Comparison of ENCODE assay signal across 12 mouse cellular contexts in the genomic region with DNA sequence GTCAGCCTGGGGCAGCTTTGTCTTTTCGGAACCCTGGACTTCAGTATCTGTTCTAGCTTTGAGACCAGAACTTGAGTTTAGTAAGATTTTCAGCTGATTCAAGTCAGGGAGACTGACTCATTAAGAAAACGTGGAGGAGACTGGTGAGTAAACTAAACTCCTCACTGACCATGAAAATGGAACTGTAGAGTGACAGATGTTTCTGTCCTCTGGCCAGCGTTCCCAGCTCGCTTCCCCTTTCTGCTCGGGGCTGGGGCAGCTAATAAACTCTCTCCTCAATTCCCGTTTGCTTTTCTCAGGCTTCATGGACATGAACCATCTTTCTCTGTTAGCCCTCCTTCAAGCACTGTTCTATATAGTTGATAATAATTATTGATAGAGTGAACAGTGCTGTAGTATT. TPM values are rescaled to one million over a fixed set of nuclear protein-coding genes. Genes with fewer than 3 reads are reported as not detected.
DNase-seq lines count a peak whose midpoint lies in the region; ATAC-seq lines count a peak whose summit lies in the region.
"Had no signal": no experiment of that assay in that cellular context is flagged by ENCODE, and none has a peak within 500 bp of the region (broad histone marks: within the 10 kb centered on the region; RNA-seq: fewer than 3 reads in every experiment).

No protein-coding gene starts in this region.

- H3K9ac ChIP-seq in heart, embryonic 12.5 days = no peak overlapping the region
- H3K9ac ChIP-seq in liver, embryonic 16.5 days (ENCODE audit: low read depth, low read length) = no peak overlapping the region
- H3K9ac ChIP-seq in midbrain, embryonic 14.5 days (replicated peaks; ENCODE audit: low read length) = no peak overlapping the region
- H3K9ac ChIP-seq: forebrain, embryonic 15.5 days; hindbrain, embryonic 12.5 days had no signal

- no peak overlapping the region for H3K4me2 ChIP-seq in heart, embryonic 12.5 days
- H3K4me2 ChIP-seq in liver, embryonic 16.5 days (ENCODE audit: low read depth, low read length) = peak overlapping the region; percentile 1; the same call in 1 of the 2 replicates
- no peak overlapping the region for H3K4me2 ChIP-seq in midbrain, embryonic 14.5 days (ENCODE audit: low read length)
- H3K4me2 ChIP-seq: forebrain, embryonic 15.5 days; hindbrain, embryonic 12.5 days had no signal

- H3K4me1 ChIP-seq in heart, embryonic 12.5 days (replicated peaks) = peaks cover 31% of the 10 kb centered on the region
- H3K4me1 ChIP-seq in liver, embryonic 16.5 days (ENCODE audit: control insufficient read depth, low read depth, low read length) = peaks cover 58% of the 10 kb centered on the region
- peaks cover 17% of the 10 kb centered on the region for H3K4me1 ChIP-seq in midbrain, embryonic 14.5 days (ENCODE audit: control insufficient read depth, insufficient read depth, low read length)

- H3K36me3 ChIP-seq in heart, embryonic 12.5 days = peaks cover 2% of the 10 kb centered on the region; the same call in 1 of the 2 replicates
- no peaks in the 10 kb centered on the region for H3K36me3 ChIP-seq in liver, embryonic 16.5 days (ENCODE audit: control insufficient read depth, insufficient read depth)
- no peaks in the 10 kb centered on the region for H3K36me3 ChIP-seq in midbrain, embryonic 14.5 days (ENCODE audit: control insufficient read depth, insufficient read depth, low read length)
- H3K36me3 ChIP-seq: forebrain, embryonic 15.5 days; hindbrain, embryonic 12.5 days; midbrain, embryonic 10.5 days had no signal

- no peaks in the 10 kb centered on the region for H3K27me3 ChIP-seq in heart, embryonic 12.5 days (replicated peaks)
- H3K27me3 ChIP-seq in liver, embryonic 16.5 days (ENCODE audit: control insufficient read depth, insufficient read depth, low read depth, low read length) = no peaks in the 10 kb centered on the region
- H3K27me3 ChIP-seq in midbrain, embryonic 14.5 days (ENCODE audit: control insufficient read depth, insufficient read depth, low read length) = no peaks in the 10 kb centered on the region
- H3K27me3 ChIP-seq: forebrain, embryonic 15.5 days; hindbrain, embryonic 12.5 days had no signal

- H3K4me3 ChIP-seq in heart, embryonic 12.5 days = no peak overlapping the region
- no peak overlapping the region for H3K4me3 ChIP-seq in liver, embryonic 16.5 days (ENCODE audit: low read depth, low read length)
- H3K4me3 ChIP-seq in midbrain, embryonic 14.5 days (replicated peaks; ENCODE audit: low read depth, low read length) = no peak overlapping the region
- H3K4me3 ChIP-seq: forebrain, embryonic 15.5 days; hindbrain, embryonic 12.5 days; midbrain, embryonic 10.5 days had no signal

- WGBS in heart, embryonic 12.5 days = 58% methylated on average over 6 of the region's 6 CpGs
- 34% methylated on average over 6 of the region's 6 CpGs for WGBS in liver, embryonic 16.5 days (ENCODE audit: insufficient replicate concordance)
- 73% methylated on average over 6 of the region's 6 CpGs for WGBS in midbrain, embryonic 14.5 days

- no peak overlapping the region for H3K27ac ChIP-seq in heart, embryonic 12.5 days (ENCODE audit: poor library complexity, severe bottlenecking)
- no peak overlapping the region for H3K27ac ChIP-seq in liver, embryonic 16.5 days (ENCODE audit: low read length)
- no peak overlapping the region for H3K27ac ChIP-seq in midbrain, embryonic 14.5 days (replicated peaks; ENCODE audit: low read depth, low read length)
- H3K27ac ChIP-seq: forebrain, embryonic 15.5 days; hindbrain, embryonic 12.5 days; midbrain, embryonic 10.5 days had no signal

- DNase-seq in heart, adult 9 months (ENCODE audit: low spot score in 2 of 2) = peak; percentile 35 to 58
- peak; percentile 91 for DNase-seq in A20 (ENCODE audit: low read depth, low spot score)
- peak; percentile 59 for DNase-seq in adrenal gland, postnatal 14 days
- no peak for DNase-seq in thymus, postnatal 14 days
- DNase-seq in midbrain, embryonic 14.5 days = no peak
- DNase-seq: kidney, postnatal 14 days had no signal

- no peaks in the 10 kb centered on the region for H3K9me3 ChIP-seq in heart, embryonic 12.5 days (replicated peaks)
- H3K9me3 ChIP-seq in liver, embryonic 16.5 days (replicated peaks; ENCODE audit: control insufficient read depth, low read length) = no peaks in the 10 kb centered on the region
- no peaks in the 10 kb centered on the region for H3K9me3 ChIP-seq in midbrain, embryonic 14.5 days (ENCODE audit: control insufficient read depth, low read length)
- H3K9me3 ChIP-seq: forebrain, embryonic 15.5 days; hindbrain, embryonic 12.5 days; midbrain, embryonic 10.5 days had no signal

- ATAC-seq in heart, embryonic 12.5 days (ENCODE audit: insufficient number of reproducible peaks, low FRiP score) = no peak
- no peak for ATAC-seq in liver, embryonic 16.5 days (ENCODE audit: low read depth)
- ATAC-seq in midbrain, embryonic 14.5 days (ENCODE audit: low FRiP score, low TSS enrichment) = no peak
- ATAC-seq in erythroblast, adult 5-6 weeks (replicated peaks; ENCODE audit: low FRiP score, poor library complexity, severe bottlenecking) = no peak
- ATAC-seq: forebrain, embryonic 15.5 days had no signal

RNA-seq across cellular contexts. Expression of a gene that starts 4.3 kb away (rescaled TPM):
- polyA plus RNA-seq in heart, embryonic 12.5 days (2016; fragmentation: Nextera tagmentation; extraction: Ambion mirVana) = 15.2 and 18.1 TPM in 2 replicates
- 32.5 and 35.7 TPM in 2 replicates for total RNA-seq in adrenal gland, postnatal 14 days (2021)
- 7.1 and 8.1 TPM in 2 replicates for polyA plus RNA-seq in liver, embryonic 16.5 days (2015; fragmentation: Nextera tagmentation; extraction: Ambion mirVana)
- 8.5 and 10.2 TPM in 2 replicates for polyA plus RNA-seq in midbrain, embryonic 14.5 days (2014; fragmentation: Nextera tagmentation; extraction: Ambion mirVana)
- total RNA-seq in erythroblast, adult 5-6 weeks (2015; ENCODE audit: low replicate concordance) = 9.4 and 10.4 TPM in 2 replicates
- total RNA-seq in erythroblast, adult 5-6 weeks (2017; ENCODE audit: low replicate concordance) = 13.8 and 17.7 TPM in 2 replicates

RNA-seq across cellular contexts. Expression of a gene that starts 50.2 kb away (rescaled TPM):
- polyA plus RNA-seq in heart, embryonic 12.5 days (2016; fragmentation: Nextera tagmentation; extraction: Ambion mirVana) = 145 and 152 TPM in 2 replicates
- total RNA-seq in adrenal gland, postnatal 14 days (2021) = 105 and 124 TPM in 2 replicates
- 98.7 and 99.0 TPM in 2 replicates for polyA plus RNA-seq in liver, embryonic 16.5 days (2015; fragmentation: Nextera tagmentation; extraction: Ambion mirVana)
- polyA plus RNA-seq in midbrain, embryonic 14.5 days (2014; fragmentation: Nextera tagmentation; extraction: Ambion mirVana) = 140 and 147 TPM in 2 replicates
- total RNA-seq in erythroblast, adult 5-6 weeks (2015; ENCODE audit: low replicate concordance) = 65.3 and 70.2 TPM in 2 replicates
- 65.7 and 80.3 TPM in 2 replicates for total RNA-seq in erythroblast, adult 5-6 weeks (2017; ENCODE audit: low replicate concordance)

RNA-seq across cellular contexts. Expression of a gene that starts 59.6 kb away (rescaled TPM):
- 30.2 and 30.4 TPM in 2 replicates for polyA plus RNA-seq in heart, embryonic 12.5 days (2016; fragmentation: Nextera tagmentation; extraction: Ambion mirVana)
- total RNA-seq in adrenal gland, postnatal 14 days (2021) = 0.22 and 0.38 TPM in 2 replicates
- 0.09 and 0.20 TPM in 2 replicates for polyA plus RNA-seq in liver, embryonic 16.5 days (2015; fragmentation: Nextera tagmentation; extraction: Ambion mirVana)
- 0.07 and 0.12 TPM in 2 replicates for polyA plus RNA-seq in midbrain, embryonic 14.5 days (2014; fragmentation: Nextera tagmentation; extraction: Ambion mirVana)
- total RNA-seq in erythroblast, adult 5-6 weeks (2015; ENCODE audit: low replicate concordance) = not detected in 2 replicates
- 0.14 TPM in 1 of 2 replicates, not detected in the other for total RNA-seq in erythroblast, adult 5-6 weeks (2017; ENCODE audit: low replicate concordance)

Comparison
In these comparisons a context has a peak if more than half of its experiments do, and no peak if none do; other contexts are left out.
1. DNase-seq: peak in heart, adult 9 months (2 of 2), A20 (single experiment) and adrenal gland, postnatal 14 days (single experiment); none in thymus, postnatal 14 days (single experiment) and midbrain, embryonic 14.5 days (single experiment).
2. RNA of a gene that starts 59.6 kb away (polyA plus RNA-seq): 30.2 to 30.4 TPM in heart, embryonic 12.5 days; 0.09 to 0.20 TPM in liver, embryonic 16.5 days and 0.07 to 0.12 TPM in midbrain, embryonic 14.5 days; every median in the first group is over 10 times any median in the second.